Mouse (Mus musculus) adrenal gland, adult 8-10 months (tissue): ENCODE measurements around the gene Stk16. TPM values are rescaled to one million over a fixed set of nuclear protein-coding genes. Genes with fewer than 3 reads are reported as not detected.

Experiments used
- microRNA-seq, 2 experiments: library from miRNA; unstranded; fragments of <30 nt; microRNA quantifications; one replicate each; pipeline ENCODE4 v1.2.0; 2022
- total RNA-seq, 4 experiments: library from RNA; stranded (reverse); gene quantifications; 2 replicates each; pipeline ENCODE4 v1.2.4; 2022

Stk16 gene
- total RNA-seq, 4 experiments from 2014 or later, result 102 to 131 (median 120) TPM

Small RNA genes within 50 kb of the gene (microRNA-seq; reads per million reads assigned to microRNA genes)
- gene Gm27943, result 0 reads per million in 2 experiments

Other genes with a start within 250 kb of the Stk16 start
- 1 to 10 TPM; 5.7 to 7.3 (median 7.2) TPM for gene Nhej1, start 85.6 kb upstream of the Stk16 start, total RNA-seq
- gene Slc23a3, start 76.9 kb upstream of the Stk16 start, total RNA-seq, result under 1 TPM; 0.15 to 0.77 (median 0.29) TPM
- 10 to 100 TPM; 38.5 to 48.6 (median 43.4) TPM for gene Cnppd1, start 68.1 kb upstream of the Stk16 start, total RNA-seq
- 100 to 1,000 TPM in 3 of 4 experiments, 10 to 100 TPM in 1; 98.5 to 113 (median 104) TPM for gene Retreg2, start 68.1 kb upstream of the Stk16 start, total RNA-seq
- 10 to 100 TPM; 34.2 to 39.7 (median 36.2) TPM for gene Zfand2b, start 42.2 kb upstream of the Stk16 start, total RNA-seq
- gene Abcb6, start 30.4 kb upstream of the Stk16 start, total RNA-seq, result 10 to 100 TPM; 20.9 to 32.9 (median 31.4) TPM
- gene Ankzf1, start 18.7 kb upstream of the Stk16 start, total RNA-seq, result 10 to 100 TPM; 17.0 to 28.2 (median 22.8) TPM
- gene Atg9a, start 18.6 kb upstream of the Stk16 start, total RNA-seq, result 10 to 100 TPM; 41.9 to 52.6 (median 47.6) TPM
- gene Glb1l, start within 50 bp of the Stk16 start, total RNA-seq, result 10 to 100 TPM; 19.4 to 49.8 (median 33.2) TPM
- 10 to 100 TPM; 43.5 to 54.4 (median 49.1) TPM for gene Tuba4a, start 9.0 kb downstream of the Stk16 start, total RNA-seq
- gene A630095N17Rik, start 21.3 kb downstream of the Stk16 start, total RNA-seq, result not detected
- gene Dnajb2, start 25.6 kb downstream of the Stk16 start, total RNA-seq, result 100 to 1,000 TPM in 3 of 4 experiments, 10 to 100 TPM in 1; 85.7 to 111 (median 108) TPM
- gene Ptprn, start 53.7 kb downstream of the Stk16 start, total RNA-seq, result 10 to 100 TPM; 59.0 to 80.7 (median 66.5) TPM
- 100 to 1,000 TPM; 143 to 279 (median 188) TPM for gene Resp18, start 67.6 kb downstream of the Stk16 start, total RNA-seq
- gene Dnpep, start 107.2 kb downstream of the Stk16 start, total RNA-seq, result 100 to 1,000 TPM; 101 to 112 (median 104) TPM
- 10 to 100 TPM; 13.3 to 16.4 (median 15.6) TPM for gene Des, start 149.5 kb downstream of the Stk16 start, total RNA-seq
- 10 to 100 TPM; 13.7 to 32.9 (median 22.2) TPM for gene Speg, start 164.5 kb downstream of the Stk16 start, total RNA-seq
- gene Gmppa, start 225.1 kb downstream of the Stk16 start, total RNA-seq, result 100 to 1,000 TPM in 1 of 4 experiments, 10 to 100 TPM in 3; 56.5 to 103 (median 92.0) TPM
- gene Asic4, start 239.6 kb downstream of the Stk16 start, total RNA-seq, result 10 to 100 TPM in 2 of 4 experiments, 1 to 10 TPM in 2; 4.9 to 11.1 (median 8.4) TPM